Mouse (Mus musculus): ENCODE measurements around the gene Klra10. TPM values are rescaled to one million over a fixed set of nuclear protein-coding genes. Genes with fewer than 3 reads are reported as not detected.
"Not testable (repeated sequence)": the region's sequence is repeated elsewhere in the genome, so short reads cannot be mapped to it uniquely, and the experiment has no call there.

Klra10 gene
- polyA plus RNA-seq (2017; shearing (Covaris generic)), result not detected

GRCm38 (mm10) chr6:130281828-130282227 is at the start of gene Klra10:
Klra10 (minus strand) TSS chr6:130281928.
- not testable (repeated sequence) for ATAC-seq

- ATAC-seq, result no peak
Observed at GRCm38 (mm10) chr6:130287984-130288649, 6.4 kb upstream of the Klra10 start.

GRCm38 (mm10) chr6:130255326-130255725 is 26.4 kb downstream of the Klra10 start:
- no peak for ATAC-seq

- ATAC-seq, result no peak
Observed at GRCm38 (mm10) chr6:130237536-130237935, 44.2 kb downstream of the Klra10 start.

GRCm38 (mm10) chr6:130236635-130237034 is 45.1 kb downstream of the Klra10 start:
- no peak for ATAC-seq

GRCm38 (mm10) chr6:130233222-130233621 is 48.5 kb downstream of the Klra10 start, which contains the start of gene Klra7:
Klra7 (minus strand) TSS chr6:130233322.
- no peak for ATAC-seq

Other genes starting within 250 kb of the Klra10 start
- gene Klra4, start 214.7 kb downstream of the Klra10 start, polyA plus RNA-seq (2017; shearing (Covaris generic)), result not detected
- not detected for gene Klra8, start 152.0 kb downstream of the Klra10 start, polyA plus RNA-seq (2017; shearing (Covaris generic))
- gene Klra9, start 88.8 kb downstream of the Klra10 start, polyA plus RNA-seq (2017; shearing (Covaris generic)), result not detected
- gene Klra7, start 48.6 kb downstream of the Klra10 start, polyA plus RNA-seq (2017; shearing (Covaris generic)), result not detected
- not detected for gene Klra3, start 55.6 kb upstream of the Klra10 start, polyA plus RNA-seq (2017; shearing (Covaris generic))
- gene Klra1, start 104.9 kb upstream of the Klra10 start, polyA plus RNA-seq (2017; shearing (Covaris generic)), result not detected